Mouse (Mus musculus) embryo, embryonic 11 days (tissue): ENCODE measurements around the gene Plekhf1.

Source experiments
- DNase-seq: peaks from one replicate; pipeline ENCODE4 v3.0.0-alpha.2; 2015

The Plekhf1 gene

DNA sequence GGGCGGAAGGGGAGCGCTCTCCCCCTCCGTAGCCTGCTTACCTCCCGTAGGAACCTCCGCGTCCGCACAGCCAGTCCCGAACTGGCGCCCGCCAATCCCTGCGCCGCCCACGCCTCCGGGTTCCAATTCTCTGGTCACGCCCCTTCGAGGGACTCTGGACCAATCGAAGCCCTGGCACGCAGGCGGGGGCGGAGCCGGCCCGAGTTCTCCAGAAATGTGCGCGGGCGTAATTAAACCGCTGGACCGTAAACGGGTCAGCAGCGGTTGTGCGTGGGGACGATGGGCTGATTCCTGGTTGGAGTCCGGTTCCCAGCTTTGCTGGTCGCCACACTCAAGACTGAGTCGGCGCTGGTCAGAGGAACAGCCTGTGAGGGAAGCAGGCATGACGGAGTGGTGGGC lies at the start of gene Plekhf1:
Gene Plekhf1, minus strand, starts transcription at position 117 of the 399 bp plus-strand sequence.
- peak; percentile 97 for DNase-seq

GRCm38 (mm10) chr7:38272551-38272950 lies 44.7 kb upstream of the Plekhf1 start:
- DNase-seq: no peak

- peak; percentile 15 for DNase-seq
Measured at GRCm38 (mm10) chr7:38271859-38272258, 44.0 kb upstream of the Plekhf1 start.

GRCm38 (mm10) chr7:38271511-38271811 lies 43.6 kb upstream of the Plekhf1 start:
- DNase-seq: no peak

DNA sequence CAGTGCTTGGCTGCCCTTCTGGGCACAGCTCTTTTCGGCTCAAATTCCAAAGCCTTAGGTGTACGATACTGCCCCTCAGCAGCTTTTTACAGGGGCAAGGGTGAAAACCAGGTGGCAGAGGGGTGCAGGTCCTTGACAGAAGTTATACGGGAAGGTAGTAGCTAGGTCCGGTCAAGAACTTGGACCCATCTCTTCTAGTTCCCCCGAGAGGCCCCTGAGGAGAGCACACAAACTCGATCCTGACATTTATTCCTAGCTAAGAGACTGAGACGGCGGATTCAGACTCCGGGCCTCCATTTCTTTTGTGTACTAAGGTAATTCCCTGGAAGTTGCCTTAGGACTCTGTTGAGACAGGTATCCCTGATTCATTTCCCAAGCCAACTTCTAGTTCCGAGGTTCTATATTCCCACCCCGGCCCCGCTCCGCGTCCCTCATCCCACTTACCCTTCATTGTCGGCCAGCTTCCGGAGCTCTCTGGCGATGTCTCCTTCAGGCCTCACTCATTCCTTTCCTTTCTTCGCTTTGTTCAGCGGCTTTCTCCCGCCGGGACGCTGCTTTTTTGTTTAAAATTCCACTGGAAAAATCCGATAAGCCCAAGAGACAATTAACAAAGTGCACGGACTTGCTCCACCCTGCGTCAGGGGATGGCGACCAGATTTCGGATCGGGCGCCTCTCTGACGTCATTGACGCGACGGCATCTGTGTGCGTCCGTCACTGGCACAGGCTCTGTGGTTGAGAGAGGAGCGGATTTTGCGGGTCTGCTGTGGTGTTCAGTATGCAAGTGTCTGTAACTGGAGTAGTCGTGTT lies 43.1 kb upstream of the Plekhf1 start, which contains the start of gene Pop4:
Gene Pop4, minus strand, starts transcription at position 721 of the 808 bp plus-strand sequence.
- DNase-seq: peak; percentile 94

DNA sequence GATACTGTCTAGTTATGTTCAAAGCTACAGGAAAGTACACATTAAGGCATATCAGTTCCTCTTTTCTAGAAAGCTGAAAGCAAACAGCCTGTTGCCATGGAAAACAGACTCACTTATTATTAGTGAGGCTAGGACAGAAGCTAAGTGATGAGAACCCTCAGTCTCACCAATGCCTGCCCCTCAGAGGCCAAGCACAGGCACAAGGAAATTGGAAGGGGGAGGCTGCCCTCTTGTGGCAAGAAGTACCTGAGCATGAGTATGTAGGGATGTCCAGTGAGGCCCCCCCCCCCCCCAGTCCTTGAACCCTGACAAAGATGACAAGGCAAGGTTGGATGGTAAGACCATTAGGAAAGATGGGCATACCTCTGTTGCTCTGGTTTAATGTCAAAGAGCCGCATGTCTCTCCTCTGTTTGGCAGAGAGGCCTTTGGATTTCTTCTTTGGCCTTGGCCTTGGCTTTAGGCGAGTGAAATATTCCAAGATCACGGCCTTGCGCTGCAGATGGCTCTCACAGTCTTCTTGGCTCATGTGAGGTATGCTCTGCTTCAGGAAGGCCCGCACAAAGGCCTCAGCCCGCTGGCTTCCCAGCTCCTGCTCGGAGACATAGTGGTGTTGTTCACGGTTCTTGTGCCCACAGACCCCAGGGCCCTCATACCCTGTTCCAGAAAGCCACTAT lies 39.3 kb upstream of the Plekhf1 start:
- peak; percentile 59 for DNase-seq

DNA sequence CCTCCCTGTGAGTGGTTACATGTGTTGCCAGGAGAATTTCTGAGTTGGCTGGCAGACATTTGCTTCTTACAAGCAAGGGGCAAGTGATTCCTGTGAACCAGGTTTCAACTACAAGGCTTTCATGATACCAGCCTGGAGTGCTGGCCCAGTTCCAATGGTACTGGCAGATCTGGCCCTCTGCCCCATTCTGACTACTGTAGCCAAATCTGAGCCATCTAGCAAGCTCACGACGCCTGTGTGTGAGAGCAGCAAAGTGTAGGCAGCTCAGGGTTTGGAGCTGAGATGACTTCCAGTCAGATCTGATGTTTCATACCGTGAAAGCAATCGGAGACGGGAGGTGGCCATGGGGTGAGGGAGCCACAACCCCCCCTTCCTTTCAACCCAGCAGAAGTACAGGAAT lies 34.6 kb upstream of the Plekhf1 start:
- DNase-seq: no peak

DNA sequence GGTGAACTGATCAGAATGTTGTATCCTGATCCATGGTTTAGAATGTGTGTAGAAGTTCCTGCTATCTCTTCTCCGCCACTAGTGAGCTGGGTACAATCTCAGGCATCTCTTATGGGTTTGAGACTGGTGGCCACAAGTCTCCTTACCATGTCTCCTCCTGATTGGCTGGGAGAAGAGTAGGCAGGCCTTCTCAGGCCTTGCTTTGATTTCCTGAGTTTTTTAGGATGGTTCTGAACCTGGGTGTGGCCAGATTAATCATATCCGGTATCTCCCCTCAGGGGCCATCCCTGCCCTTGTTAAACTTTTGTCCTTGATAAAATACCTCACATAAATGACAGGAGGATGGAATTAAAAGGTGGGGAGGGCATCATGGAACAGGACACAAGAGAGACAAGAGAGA lies 31.8 kb upstream of the Plekhf1 start:
- DNase-seq: no peak

DNA sequence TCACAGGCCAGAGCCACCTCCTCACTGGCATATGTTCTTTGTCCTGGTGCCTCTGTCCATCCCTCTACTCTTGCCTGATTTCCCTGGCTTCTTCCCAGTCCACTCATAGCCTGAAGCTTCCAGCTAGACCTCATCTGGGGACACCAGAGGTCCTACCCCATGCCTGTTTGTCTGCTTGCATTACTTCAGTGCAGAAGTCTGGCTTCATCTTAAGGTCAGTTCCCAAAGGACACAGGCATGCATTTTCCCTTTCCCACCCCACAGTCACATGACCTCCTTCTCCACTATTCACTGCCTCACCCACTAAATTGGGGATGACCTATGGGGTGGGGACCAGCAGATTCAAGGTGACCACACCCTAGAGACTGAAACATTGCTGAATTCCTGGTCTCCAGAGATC lies 25.6 kb upstream of the Plekhf1 start:
- no peak for DNase-seq

DNA sequence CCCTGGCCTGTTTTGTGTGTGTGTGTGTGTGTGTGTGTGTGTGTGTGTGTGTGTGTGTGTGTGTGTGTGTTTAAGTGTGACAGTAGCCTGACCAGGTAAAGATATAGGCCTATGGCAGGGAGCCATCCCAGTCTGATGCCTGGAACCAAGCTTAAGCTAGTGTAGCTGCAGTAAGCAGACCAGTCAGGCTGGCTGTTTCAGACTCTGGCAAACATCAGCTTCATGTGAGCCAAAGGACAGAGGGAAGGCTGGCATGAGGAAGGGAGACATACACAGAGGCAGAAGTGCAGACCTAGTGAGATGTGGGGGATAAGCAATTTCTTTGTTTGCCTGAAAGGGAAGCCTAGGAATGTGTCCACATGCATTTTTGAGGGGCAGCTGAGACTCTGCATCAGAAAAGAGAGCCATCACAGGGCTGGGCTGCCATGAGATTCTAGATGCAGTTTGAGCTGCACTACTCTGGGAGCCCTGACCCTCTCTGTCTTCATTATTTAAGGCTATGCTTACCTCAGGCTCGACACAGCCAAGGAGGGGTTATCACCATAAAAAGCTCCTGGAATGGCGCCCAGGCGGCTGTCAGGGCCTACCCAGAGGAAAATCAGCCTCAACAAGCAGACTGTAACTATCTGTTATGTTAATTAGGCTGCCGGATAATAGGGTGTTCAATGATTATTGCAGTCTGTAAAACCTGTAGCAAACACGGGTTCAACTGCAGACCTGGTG lies 23.8 kb upstream of the Plekhf1 start:
- DNase-seq: no peak

DNA sequence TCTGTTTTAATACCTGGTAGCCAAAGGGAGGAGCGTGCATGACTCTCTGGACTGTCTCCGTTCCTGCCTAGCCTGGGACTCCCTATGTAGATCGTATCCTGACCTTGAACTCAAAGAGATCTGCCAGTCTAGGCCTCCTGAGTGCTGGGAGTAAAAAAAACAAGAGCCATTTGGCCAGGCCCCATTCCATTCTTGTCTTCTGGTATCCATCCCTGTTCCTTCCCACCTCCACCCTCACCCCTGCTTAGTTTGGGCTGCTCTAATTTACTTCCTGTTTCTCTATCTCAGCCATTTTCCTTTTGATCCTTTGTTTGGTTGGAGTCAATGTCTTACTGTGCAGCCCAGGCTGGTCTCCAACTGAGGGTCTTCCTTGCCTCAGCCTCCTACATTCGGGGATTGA lies 14.6 kb upstream of the Plekhf1 start:
- DNase-seq: no peak

- DNase-seq: no peak
Measured at GRCm38 (mm10) chr7:38237140-38237539, 9.3 kb upstream of the Plekhf1 start.

DNA sequence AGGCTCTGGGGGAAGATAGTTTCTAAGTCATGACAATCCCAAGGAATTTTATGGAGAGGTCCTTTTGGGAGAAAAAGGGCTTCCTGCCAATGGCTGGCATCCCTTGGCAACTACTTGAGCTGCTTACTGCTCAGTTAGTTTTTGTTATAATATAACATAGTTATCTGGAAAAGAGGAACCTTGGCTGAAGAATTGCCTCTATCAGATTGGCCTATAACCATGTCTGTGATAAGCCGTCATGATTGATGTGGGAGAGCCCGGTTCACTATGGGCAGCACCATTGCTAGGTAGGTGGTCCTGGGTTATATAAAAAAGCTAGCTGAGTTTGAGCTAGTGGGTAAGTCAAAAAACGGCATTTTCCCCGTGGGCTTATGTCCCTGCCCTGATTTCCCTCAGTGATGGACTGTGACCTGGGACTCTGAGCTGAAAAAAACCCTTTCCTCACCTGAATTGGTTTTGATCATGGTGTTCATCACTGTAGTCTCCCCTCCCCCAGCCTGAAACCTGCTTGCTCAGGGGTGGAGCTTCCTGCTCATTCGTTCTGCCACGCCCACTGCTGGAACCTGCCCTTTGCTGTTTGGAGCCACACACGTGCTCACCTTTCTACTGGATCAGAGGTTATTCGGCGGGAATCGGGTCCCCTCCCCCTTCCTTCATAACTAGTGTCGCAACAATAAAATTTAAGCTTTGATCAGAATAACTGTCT lies 8.7 kb upstream of the Plekhf1 start:
- no peak for DNase-seq

DNA sequence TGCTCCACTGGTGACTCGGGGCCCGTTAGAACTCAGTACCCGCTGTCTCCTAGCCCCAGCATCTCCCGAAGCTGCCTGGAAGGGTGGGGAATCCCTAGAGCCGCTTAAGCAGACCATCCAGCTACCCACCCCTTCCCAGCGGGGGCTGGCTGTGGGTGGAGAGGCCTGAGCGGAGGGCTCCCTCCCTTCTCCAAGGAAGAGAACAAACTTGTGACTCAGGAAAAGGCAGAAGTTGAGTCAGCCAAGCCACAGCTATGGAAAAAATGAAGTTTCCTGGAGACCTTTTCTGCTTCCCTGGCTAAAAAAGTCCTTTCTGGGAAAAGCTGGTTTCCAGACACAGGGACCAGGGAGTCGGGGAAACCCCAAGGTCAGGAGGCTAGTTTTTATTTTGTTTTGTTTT lies 2.5 kb upstream of the Plekhf1 start:
- DNase-seq: no peak

DNA sequence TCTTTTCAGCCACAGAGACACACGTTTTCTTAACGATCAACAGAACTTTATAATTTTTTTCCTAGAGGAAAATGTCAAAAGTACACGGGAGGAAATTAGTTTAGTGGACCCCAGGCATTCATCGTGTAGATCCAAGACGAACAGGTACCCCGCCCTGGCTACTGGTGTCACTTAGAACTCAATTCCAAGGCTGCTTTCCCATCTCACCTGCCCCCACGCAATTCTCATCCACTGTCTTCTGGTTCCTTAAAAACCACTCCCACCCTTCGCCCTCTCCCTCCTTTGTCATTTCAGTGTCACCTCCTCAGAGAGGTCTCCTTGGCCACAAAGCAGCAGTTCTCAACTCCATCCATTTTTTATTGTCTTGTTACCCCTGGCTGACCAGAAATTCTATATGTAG lies 513 bp upstream of the Plekhf1 start:
- DNase-seq: no peak

- DNase-seq: peak; percentile 80
Measured at GRCm38 (mm10) chr7:38227181-38227899, 476 bp downstream of the Plekhf1 start.

DNA sequence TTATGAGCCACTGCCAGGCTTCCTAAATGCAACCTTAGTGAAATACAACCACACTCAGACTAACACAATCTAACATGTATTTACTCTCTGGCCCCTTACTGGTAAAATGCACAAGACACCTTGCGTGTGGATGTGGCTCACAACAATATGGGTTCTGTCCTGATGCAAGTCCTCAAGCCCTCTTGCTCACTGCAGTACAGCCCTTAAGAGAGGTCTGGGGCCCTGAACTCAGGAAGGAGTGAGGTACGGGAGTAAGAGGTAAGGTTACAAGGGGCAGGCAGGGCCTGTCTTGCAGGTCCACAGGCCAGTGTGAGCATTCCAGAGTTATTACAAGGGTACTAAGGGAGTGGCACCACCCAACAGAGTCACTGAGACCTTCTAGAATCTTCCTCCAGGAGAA lies 1.6 kb downstream of the Plekhf1 start:
- DNase-seq: no peak

DNA sequence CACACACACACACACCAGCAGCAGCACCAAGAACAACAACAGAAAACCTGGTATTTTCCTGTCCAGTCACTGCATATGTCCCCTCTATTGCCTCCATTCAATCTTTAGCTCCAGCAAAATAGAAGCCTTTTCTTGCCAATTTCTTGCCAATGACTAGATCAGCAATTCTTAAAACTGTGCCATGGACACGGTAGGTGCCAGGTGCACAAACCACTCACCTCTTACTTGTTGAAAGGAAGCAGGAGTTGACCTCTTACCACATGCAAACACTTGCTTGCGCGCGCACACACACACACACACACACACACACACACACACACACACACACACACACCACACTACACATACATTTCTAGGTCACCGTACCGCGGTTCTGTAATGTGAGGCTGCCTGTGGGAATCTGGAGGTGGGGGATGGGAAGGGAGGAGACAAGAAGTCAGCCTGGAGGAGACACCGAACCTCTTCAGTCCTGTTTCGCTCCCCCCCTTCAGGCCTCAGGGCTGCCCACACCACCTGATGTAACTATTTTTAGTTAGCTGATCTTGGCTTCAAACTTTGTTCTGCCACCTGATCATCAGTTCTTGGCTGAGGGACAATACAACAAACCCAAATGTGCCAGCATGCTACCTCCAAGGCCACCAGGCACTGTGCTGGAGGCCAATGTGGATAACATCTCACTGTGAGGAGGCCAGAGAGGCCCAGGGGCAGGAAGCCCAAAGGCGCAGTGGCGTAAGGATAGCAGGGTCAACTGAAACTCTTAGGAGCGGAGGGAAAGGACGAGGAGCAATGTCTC lies 3.0 kb downstream of the Plekhf1 start:
- DNase-seq: no peak

DNA sequence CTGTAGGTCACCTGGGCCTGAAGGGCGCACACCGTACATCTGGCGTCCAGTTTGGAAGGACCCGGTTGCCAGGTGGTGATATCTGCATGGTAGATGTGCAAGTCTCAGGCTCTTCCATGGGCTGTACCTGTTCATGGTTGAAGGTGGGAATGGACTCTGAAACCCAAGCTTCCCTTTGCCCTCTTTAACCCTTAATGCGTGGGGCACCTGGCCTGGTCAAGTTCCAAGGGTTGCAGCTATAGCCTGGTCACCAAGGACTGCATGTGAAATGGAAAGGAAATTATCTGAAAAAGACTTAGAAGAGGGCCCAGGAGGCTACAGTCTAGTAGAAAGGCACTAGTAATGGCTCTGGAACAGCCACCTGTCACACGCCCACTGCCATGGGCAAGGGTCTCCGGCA lies 7.0 kb downstream of the Plekhf1 start:
- DNase-seq: no peak

DNA sequence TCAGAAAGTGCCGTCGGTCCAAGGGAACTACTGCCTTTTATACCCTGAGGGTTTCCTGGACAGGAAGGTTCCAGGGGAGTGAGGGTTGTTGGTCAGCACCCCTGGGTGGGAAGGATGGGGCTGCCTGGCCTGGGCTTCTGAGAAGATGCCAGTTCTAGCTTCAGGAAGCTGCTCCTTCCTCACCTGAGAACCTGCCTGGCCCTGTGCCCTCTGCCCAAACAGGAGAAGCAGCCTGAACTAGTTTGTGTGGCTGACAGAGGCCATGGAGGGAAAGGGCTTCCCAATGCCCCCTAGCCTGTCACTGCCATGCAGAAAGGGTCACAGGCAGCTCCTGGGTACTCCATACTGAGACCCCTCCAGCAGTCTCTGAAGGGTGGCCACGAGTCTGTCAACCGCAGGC lies 8.3 kb downstream of the Plekhf1 start:
- no peak for DNase-seq

DNA sequence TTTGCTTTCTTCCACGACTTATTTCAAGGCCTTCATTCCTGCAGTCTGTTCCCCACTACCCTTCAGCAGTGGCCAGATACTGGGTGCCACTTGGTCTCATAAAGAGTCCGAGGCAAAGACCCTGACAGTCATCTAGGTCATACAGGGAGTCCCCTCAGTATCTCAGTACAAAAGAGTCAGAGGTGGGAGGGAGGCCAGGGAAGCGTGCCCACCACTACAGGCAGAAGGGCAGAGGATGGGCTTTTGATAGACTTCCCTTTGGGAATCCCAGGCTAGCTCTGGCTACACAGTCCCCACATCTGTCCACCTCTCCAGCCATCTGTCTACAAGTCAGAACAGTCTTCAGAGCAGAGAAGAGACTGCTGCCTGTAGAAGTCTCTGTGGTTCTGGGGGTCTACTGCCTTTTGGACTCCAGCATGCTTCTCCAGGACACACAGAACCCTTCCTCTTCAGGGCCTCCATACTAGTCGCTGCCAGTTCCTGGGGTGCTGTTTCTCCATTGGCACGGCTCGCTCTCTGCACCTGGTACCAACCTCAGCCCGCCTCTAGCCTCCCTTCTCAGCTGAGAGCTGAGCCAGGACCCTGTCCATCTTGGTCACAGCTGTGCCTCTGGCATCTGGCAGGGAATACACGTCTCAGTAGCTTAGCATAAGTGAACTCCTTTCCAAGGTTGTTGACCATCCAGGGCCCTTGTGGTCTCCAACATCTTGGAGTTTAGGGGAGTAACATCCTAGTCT lies 9.0 kb downstream of the Plekhf1 start:
- DNase-seq: no peak
